Mouse (Mus musculus) urinary bladder, postnatal 10 days (tissue): ENCODE measurements around the gene Ptger1.

Experiments used
- DNase-seq: peaks from one replicate; pipeline ENCODE4 v3.0.0; 2022; ENCODE audit warnings: low spot score

The Ptger1 gene

DNA sequence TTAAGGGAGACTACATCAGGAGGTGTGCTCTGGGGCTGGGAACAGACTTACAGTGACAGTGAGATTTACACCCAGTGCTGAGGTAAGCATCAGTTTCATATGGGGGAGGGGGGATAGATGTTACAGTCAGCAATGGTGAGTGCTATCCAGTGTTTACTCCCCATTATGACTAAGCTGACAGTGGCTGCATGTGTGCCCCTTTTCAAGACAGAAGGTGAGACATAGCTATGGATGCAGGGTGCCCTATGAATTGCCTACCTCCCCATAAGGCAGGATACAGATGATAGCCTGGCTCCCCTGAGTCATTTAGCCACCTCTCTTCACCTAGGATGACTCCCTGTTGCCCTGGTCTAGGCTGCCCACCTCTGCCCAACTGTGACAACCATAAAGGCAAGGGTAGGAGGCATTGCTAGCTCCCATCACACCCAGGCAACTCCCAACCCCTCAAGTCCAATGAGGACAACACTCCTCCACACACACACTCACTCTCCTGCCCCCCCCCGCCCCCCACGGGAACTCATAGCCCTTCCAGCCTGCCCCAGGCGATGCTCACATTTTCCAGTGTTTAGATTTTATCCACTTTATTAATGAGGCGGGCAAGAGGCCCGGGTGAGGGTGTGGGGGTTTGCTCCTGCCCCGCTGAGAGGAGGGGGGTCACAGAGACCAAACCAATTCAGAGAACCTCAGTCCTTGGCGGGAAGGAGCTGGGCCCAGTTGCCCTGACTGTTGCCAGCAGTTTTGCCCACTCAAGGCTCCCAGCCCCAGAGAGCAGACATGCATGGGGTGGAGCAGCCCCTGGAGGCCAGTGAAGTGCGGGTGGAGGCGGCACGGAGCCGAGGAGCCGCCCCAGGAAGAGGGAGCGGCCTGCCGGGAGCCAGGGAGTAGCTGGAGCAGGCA, at the start of gene Ptger1:
Gene Ptger1, plus strand, starts transcription at position 710 of the 897 bp plus-strand sequence.
- DNase-seq: no peak

DNA sequence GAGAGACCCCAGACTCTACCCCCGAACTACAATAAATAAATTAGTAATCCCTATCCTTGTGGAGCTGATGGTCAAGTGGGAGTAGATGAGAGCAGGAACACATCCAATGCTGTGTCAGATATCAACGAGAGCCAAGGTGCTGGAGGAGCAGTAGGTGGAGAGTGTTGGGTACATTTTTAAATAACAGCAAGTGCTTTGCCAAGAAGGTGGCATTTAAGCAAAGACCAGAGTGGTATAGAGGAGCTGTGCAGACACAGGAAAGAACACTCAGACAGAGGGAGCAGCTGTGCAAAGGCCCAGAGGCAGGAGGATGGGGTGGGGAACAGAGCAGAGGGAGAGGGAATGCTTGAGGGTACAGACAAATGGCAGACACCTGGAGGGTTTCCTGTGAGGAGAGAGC, 49.4 kb upstream of the Ptger1 start:
- no peak for DNase-seq

GRCm38 (mm10) chr8:83618566-83618965, 47.9 kb upstream of the Ptger1 start:
- DNase-seq: no peak

GRCm38 (mm10) chr8:83619568-83620285, 46.8 kb upstream of the Ptger1 start:
- DNase-seq: no peak

- no peak for DNase-seq
These were observed 44.6 kb upstream of the Ptger1 start for GRCm38 (mm10) chr8:83621691-83622388.

DNA sequence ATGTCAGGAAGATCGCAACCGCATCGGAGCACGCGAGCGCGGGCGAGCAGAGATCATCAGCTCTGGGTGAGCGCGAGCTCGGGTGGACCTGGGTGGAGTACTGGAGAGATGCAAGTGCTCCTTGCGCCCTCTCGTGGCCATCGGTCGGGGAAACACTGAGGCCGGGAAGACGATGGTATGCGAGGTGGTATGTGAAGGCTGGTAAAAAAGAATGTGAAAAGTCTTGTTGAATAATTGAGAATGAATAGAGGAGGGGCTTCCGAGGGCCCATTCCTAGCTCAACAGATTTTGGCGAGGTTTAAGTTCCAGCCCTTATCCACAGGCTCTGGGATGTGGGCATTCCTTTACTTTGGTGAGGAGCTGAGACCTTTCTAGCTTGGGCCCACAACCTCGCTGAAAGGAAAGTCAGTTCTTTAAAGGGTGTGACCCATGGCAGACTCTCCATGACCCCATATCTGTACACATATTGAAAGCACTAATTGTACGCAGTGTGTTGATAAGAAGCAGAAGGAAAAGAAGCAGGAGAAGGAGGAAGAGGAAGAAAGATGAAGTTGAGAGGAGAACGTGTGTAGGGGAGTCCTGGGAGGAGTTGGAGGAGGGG, 44.0 kb upstream of the Ptger1 start:
- peak; percentile 69 for DNase-seq

- no peak for DNase-seq
These were observed 42.9 kb upstream of the Ptger1 start for GRCm38 (mm10) chr8:83623549-83623948.

- no peak for DNase-seq
These were observed 41.7 kb upstream of the Ptger1 start for GRCm38 (mm10) chr8:83624739-83625138.

GRCm38 (mm10) chr8:83625676-83626299, 40.7 kb upstream of the Ptger1 start:
- no peak for DNase-seq

- DNase-seq: no peak
These were observed 34.3 kb upstream of the Ptger1 start for GRCm38 (mm10) chr8:83632083-83632707.

GRCm38 (mm10) chr8:83638856-83639255, 27.6 kb upstream of the Ptger1 start:
- DNase-seq: no peak

DNA sequence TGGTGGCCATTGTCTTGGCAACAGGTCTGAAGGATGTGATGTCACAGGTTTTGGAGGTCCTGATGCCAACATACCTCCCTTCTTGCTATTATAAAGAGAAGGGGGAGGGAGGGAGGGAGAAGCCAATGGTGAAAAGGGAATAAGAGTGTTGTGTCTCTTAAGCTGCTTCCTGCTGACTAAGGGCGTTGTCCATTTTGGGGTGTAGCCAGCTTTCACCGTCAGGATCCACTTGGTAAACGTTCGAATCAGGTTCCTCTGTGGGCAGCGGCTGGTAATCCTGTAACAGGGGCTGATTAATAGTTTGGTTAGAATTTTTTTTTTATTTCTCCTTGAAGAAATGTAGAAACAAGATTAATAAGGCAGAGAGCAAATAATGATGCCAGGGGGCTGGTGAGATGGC, 26.8 kb upstream of the Ptger1 start:
- no peak for DNase-seq

DNA sequence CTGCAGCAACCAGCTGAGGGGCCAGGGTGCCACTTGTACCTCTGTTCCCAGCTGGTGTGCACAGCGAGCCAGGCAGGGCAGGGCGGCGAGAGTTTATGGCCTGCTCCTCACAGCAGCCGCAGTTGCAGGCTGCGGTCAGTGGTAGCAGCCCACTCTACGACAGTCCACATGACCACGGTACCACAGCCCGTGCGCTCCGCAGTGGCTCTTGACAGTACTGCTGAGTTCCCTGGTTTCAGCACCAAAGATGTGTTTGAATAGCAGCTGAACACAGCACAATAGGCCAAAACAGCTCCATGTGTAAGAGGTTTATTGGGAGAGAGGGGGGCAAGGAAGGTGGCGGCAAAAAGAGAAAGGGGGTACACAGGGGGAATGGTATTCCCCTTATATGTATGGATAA, 19.0 kb upstream of the Ptger1 start:
- no peak for DNase-seq

GRCm38 (mm10) chr8:83648031-83648430, 18.4 kb upstream of the Ptger1 start:
- no peak for DNase-seq

DNA sequence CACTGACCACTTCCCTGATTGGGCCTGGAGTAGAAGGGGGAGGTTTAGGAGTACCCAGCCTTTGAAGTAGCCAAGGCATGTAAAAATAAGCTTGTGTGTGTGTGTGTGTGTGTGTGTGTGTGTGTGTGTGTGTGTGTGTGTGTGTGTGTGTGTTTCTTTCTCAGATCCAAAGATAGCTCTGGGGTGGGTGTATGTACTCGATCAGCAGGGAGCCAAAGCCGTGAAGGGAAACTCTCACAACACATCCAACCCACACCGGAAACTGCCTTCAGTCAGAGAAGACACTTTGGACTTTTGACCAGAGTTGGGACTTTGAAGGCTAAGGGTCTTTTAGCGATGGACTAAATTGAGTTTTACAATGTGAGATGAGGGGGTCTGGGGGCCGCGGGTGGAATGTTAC, 16.8 kb upstream of the Ptger1 start:
- DNase-seq: no peak

- DNase-seq: peak; percentile 85
These were observed 14.3 kb upstream of the Ptger1 start, which contains the start of gene Gipc1 for GRCm38 (mm10) chr8:83652030-83652743. Gene Gipc1 (plus strand): TSS chr8:83652677.

DNA sequence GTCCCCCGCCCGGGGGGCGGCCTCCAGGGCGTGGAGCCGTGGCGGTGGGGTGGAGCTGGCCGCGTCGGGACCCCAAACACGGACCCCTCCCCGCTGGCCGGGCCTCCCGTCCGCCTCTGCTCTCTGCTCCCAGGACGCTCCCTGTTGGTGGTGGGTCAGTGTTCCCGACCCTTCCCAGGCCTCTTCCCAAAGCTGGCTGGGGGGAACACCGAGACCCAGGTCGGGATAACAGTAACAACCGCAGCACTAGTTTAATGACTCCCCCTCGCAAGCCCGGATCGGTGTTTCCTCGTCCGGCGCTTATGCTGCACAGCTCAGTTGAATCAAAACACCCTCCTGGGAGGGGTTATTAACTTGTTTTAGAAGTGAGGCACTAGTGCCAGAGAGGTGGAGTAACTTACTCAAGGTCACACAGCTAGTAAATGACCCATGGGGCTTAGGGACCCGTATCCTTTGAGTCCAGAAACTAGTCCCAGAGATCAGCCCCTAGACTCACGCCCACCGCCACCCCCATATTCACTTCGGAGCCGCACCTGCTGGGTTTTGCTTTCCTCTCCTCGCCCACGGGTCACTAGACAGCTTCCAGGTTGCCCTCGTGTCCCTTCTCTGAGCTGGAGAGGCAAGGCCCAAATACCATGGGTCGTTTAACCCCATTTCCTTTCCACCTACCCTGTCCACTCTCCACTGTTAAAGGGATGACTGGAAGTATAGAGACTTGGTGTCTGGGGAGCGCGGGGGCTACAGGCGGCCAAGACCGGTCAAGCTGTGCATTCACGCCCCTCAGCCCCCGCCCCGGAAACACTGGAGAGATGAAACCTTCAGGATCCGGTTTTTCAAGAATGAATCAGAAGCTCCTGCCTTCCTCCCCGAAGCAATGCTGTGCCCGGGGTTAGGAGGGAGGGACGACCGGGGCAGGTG, 13.5 kb upstream of the Ptger1 start:
- no peak for DNase-seq

DNA sequence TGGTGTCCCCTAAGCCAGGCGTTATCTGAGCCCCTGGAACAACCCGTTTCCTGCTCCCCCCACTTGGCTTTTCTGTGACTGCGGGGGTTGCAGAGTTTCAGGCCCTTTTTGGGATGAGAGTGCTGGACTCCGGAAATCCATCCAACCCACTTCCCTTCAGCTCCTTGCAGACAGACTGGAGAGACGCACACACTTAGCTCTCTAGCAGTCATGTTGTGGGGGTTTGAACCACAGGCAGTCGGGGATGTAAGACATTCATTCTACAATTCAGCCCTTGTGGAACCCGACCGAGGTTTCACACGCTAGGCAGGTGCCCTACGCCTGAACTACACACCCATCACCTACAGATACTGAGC, 12.8 kb upstream of the Ptger1 start:
- no peak for DNase-seq

DNA sequence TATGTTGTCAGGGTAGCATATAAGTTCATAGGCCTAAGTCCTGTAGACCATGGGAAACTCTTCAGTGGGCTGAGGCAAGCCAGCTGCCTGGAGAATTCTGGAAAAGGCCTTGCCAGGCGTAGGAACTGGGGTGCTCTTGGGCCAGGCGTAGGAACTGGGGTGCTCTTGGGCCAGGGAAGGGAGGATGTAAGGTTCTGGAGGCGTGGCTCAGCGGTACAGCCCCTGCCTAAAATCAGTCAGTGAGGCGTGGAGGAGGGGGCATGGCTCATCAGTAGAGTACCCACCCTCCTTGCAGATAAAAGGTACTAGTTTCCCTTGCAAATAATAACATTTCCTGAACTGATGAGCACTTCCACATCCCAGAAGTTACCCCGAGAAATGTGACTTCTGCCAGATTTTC, 11.8 kb upstream of the Ptger1 start:
- no peak for DNase-seq

- DNase-seq: no peak
These were observed 10.4 kb upstream of the Ptger1 start for GRCm38 (mm10) chr8:83656043-83656442.
